Comparison of ENCODE assay signal across 10 mouse cellular contexts in genomic region chr5:34167857-34168256, GRCm38 (mm10). TPM values are rescaled to one million over a fixed set of nuclear protein-coding genes. Genes with fewer than 3 reads are reported as not detected.
DNase-seq lines count a peak whose midpoint lies in the region; ATAC-seq and TF ChIP-seq lines count a peak whose summit lies in the region.
"Had no signal": no experiment of that assay in that cellular context is flagged by ENCODE, and none has a peak within 500 bp of the region (broad histone marks: within the 10 kb centered on the region; RNA-seq: fewer than 3 reads in every experiment).

No protein-coding gene starts in this region.

- no peak for DNase-seq in forebrain, embryonic 11.5 days (ENCODE audit: low spot score)
- no peak for DNase-seq in forebrain, postnatal 0 days
- no peak for DNase-seq in lung, embryonic 14.5 days
- DNase-seq in lung, adult 2 months: no peak
- DNase-seq in testis, postnatal 14 days (ENCODE audit: low spot score): no peak
- no peak for DNase-seq in left cerebral cortex, adult 18-20 months (ENCODE audit: low spot score in 2 of 2)
- DNase-seq: cerebellum, adult 11-12 months had no signal

- H3K9ac ChIP-seq in forebrain, embryonic 11.5 days (ENCODE audit: low read length): no peak overlapping the region
- no peak overlapping the region for H3K9ac ChIP-seq in forebrain, postnatal 0 days
- H3K9ac ChIP-seq in lung, embryonic 14.5 days: peak overlapping the region; percentile 26; the same call in 1 of the 2 replicates
- H3K9ac ChIP-seq in forebrain, embryonic 12.5 days: no peak overlapping the region

- TF ChIP-seq CTCF in forebrain, postnatal 0 days (IDR thresholded peaks at IDR 0.05; ENCODE audit: low read depth): no peak
- no peak for TF ChIP-seq CTCF in lung, embryonic 14.5 days (IDR thresholded peaks at IDR 0.05; ENCODE audit: low read depth)
- TF ChIP-seq CTCF in lung, adult 2 months (IDR thresholded peaks at IDR 0.05; ENCODE audit: insufficient read depth, low read length): no peak

- H3K4me1 ChIP-seq in forebrain, embryonic 11.5 days (replicated peaks; ENCODE audit: control insufficient read depth, insufficient read depth, low read length): peaks cover 2% of the 10 kb centered on the region; the same call in 1 of the 2 replicates
- H3K4me1 ChIP-seq in forebrain, postnatal 0 days (ENCODE audit: insufficient read depth): no peaks in the 10 kb centered on the region
- peaks cover 12% of the 10 kb centered on the region; the same call in 1 of the 2 replicates for H3K4me1 ChIP-seq in lung, embryonic 14.5 days (ENCODE audit: insufficient read depth)
- H3K4me1 ChIP-seq in lung, adult 2 months (ENCODE audit: control insufficient read depth, insufficient read depth, low read length): no peaks in the 10 kb centered on the region
- peaks cover 25% of the 10 kb centered on the region for H3K4me1 ChIP-seq in forebrain, embryonic 12.5 days

- 0 out of 2 replicates have a peak overlapping the region, but pooled peaks have one; percentile 12 for H3K4me2 ChIP-seq in forebrain, embryonic 11.5 days (ENCODE audit: low read depth, low read length, severe bottlenecking)
- no peak overlapping the region for H3K4me2 ChIP-seq in forebrain, postnatal 0 days (ENCODE audit: low read depth)
- peak overlapping the region; percentile 53 for H3K4me2 ChIP-seq in lung, embryonic 14.5 days
- H3K4me2 ChIP-seq in forebrain, embryonic 12.5 days: peak overlapping the region; percentile 38
- peak overlapping the region; percentile 71 for H3K4me2 ChIP-seq in myocyte (ENCODE audit: low read depth)

- no peak for TF ChIP-seq POLR2A in lung, adult 2 months (IDR thresholded peaks at IDR 0.05; ENCODE audit: borderline replicate concordance, extremely low read depth, low read depth, low read length)
- TF ChIP-seq POLR2A in myocyte (IDR thresholded peaks at IDR 0.05; ENCODE audit: insufficient read length, low read depth): no peak

- no peaks in the 10 kb centered on the region for H3K27me3 ChIP-seq in forebrain, embryonic 11.5 days (ENCODE audit: control insufficient read depth, insufficient read depth, low read length)
- H3K27me3 ChIP-seq in forebrain, postnatal 0 days (ENCODE audit: insufficient read depth, low read length): no peaks in the 10 kb centered on the region
- H3K27me3 ChIP-seq in lung, embryonic 14.5 days (ENCODE audit: insufficient read depth, low read length): no peaks in the 10 kb centered on the region
- no peaks in the 10 kb centered on the region for H3K27me3 ChIP-seq in forebrain, embryonic 12.5 days
- no peaks in the 10 kb centered on the region for H3K27me3 ChIP-seq in myocyte (ENCODE audit: control insufficient read depth, insufficient read depth, insufficient read length)

- no peaks in the 10 kb centered on the region; the same call in 1 of the 2 replicates for H3K36me3 ChIP-seq in forebrain, embryonic 11.5 days (ENCODE audit: control insufficient read depth, insufficient read depth, low read length)
- H3K36me3 ChIP-seq in forebrain, postnatal 0 days (ENCODE audit: insufficient read depth): 0 out of 2 replicates have a peak, but pooled peaks cover under 1% of the 10 kb centered on the region
- H3K36me3 ChIP-seq in lung, embryonic 14.5 days (ENCODE audit: insufficient read depth): peaks cover 15% of the 10 kb centered on the region
- H3K36me3 ChIP-seq in forebrain, embryonic 12.5 days (replicated peaks): 0 out of 2 replicates have a peak, but pooled peaks cover 10% of the 10 kb centered on the region
- H3K36me3 ChIP-seq in myocyte (ENCODE audit: control insufficient read depth, insufficient read depth): peaks cover 4% of the 10 kb centered on the region

- peaks cover 38% of the 10 kb centered on the region for H3K79me2 ChIP-seq in myocyte (ENCODE audit: control insufficient read depth, insufficient read depth)

- H3ac ChIP-seq in myocyte (ENCODE audit: control insufficient read depth, insufficient read length): no peak overlapping the region

- WGBS in forebrain, embryonic 11.5 days: 86% methylated on average over 4 of the region's 4 CpGs
- WGBS in forebrain, postnatal 0 days: 86% methylated on average over 4 of the region's 4 CpGs
- 83% methylated on average over 4 of the region's 4 CpGs for WGBS in lung, embryonic 14.5 days
- WGBS in lung, adult 2 months: 77% methylated on average over 4 of the region's 4 CpGs
- 85% methylated on average over 4 of the region's 4 CpGs for WGBS in forebrain, embryonic 12.5 days

- no peaks in the 10 kb centered on the region for H3K9me3 ChIP-seq in forebrain, embryonic 11.5 days (ENCODE audit: control insufficient read depth, low read length)
- H3K9me3 ChIP-seq in forebrain, postnatal 0 days (ENCODE audit: low read length): no peaks in the 10 kb centered on the region
- H3K9me3 ChIP-seq in lung, embryonic 14.5 days (ENCODE audit: low read depth, low read length): no peaks in the 10 kb centered on the region
- no peaks in the 10 kb centered on the region for H3K9me3 ChIP-seq in forebrain, embryonic 12.5 days

- ATAC-seq in forebrain, embryonic 11.5 days (replicated peaks; ENCODE audit: low FRiP score): no peak
- ATAC-seq in forebrain, postnatal 0 days: no peak
- ATAC-seq in lung, embryonic 14.5 days (ENCODE audit: insufficient read depth): no peak
- no peak for ATAC-seq in forebrain, embryonic 12.5 days (ENCODE audit: low FRiP score)
- ATAC-seq: activated CD4-positive, CD25-positive, alpha-beta regulatory T cell, adult 4 months had no signal

- no peak overlapping the region for H3K27ac ChIP-seq in forebrain, embryonic 11.5 days (ENCODE audit: low read depth, low read length)
- no peak overlapping the region for H3K27ac ChIP-seq in forebrain, postnatal 0 days (ENCODE audit: low read depth, low read length)
- H3K27ac ChIP-seq in lung, embryonic 14.5 days (ENCODE audit: low read depth): no peak overlapping the region
- no peak overlapping the region for H3K27ac ChIP-seq in forebrain, embryonic 12.5 days

- H3K4me3 ChIP-seq in forebrain, embryonic 11.5 days (ENCODE audit: low read depth, low read length): no peak overlapping the region
- no peak overlapping the region for H3K4me3 ChIP-seq in forebrain, postnatal 0 days (ENCODE audit: low read depth, low read length)
- peak overlapping the region; percentile 81 for H3K4me3 ChIP-seq in lung, embryonic 14.5 days (ENCODE audit: low read depth, low read length)
- no peak overlapping the region for H3K4me3 ChIP-seq in lung, adult 2 months (replicated peaks; ENCODE audit: extremely low read depth, low read depth, low read length)
- no peak overlapping the region for H3K4me3 ChIP-seq in forebrain, embryonic 12.5 days (replicated peaks)
- H3K4me3 ChIP-seq in myocyte: peak overlapping the region; percentile 37

TF ChIP-seq in myocyte, 11 proteins besides CTCF, POLR2A, EP300 and RAD21:
- TF ChIP-seq SRF (IDR thresholded peaks at IDR 0.05; ENCODE audit: control insufficient read depth, insufficient read length, low read depth) (no peak), MYOD1 (IDR thresholded peaks at IDR 0.05; ENCODE audit: control insufficient read depth in 1 of 3, insufficient read length in 2 of 3, low read depth in 2 of 3) (no peak), E2F4 (IDR thresholded peaks at IDR 0.05; ENCODE audit: insufficient read depth) (no peak), MAX (IDR thresholded peaks at IDR 0.05; ENCODE audit: low read depth) (no peak), TCF3 (IDR thresholded peaks at IDR 0.05; ENCODE audit: insufficient read length, low read depth) (no peak)

RNA-seq across cellular contexts. Expression of gene Poln, which starts 1.4 kb away (rescaled TPM):
- 1.1 and 1.7 TPM in 2 replicates for polyA plus RNA-seq in forebrain, embryonic 11.5 days (2014; fragmentation: Nextera tagmentation; extraction: Ambion mirVana)
- 0.05 and 0.15 TPM in 2 replicates for total RNA-seq in forebrain, postnatal 0 days (2014; rRNA removed)
- polyA plus RNA-seq in forebrain, postnatal 0 days (2015; fragmentation: Nextera tagmentation; extraction: Ambion mirVana): 0.13 and 0.48 TPM in 2 replicates
- 1.2 and 1.4 TPM in 2 replicates for polyA plus RNA-seq in lung, embryonic 14.5 days (2014; fragmentation: Nextera tagmentation; extraction: Ambion mirVana)
- polyA plus RNA-seq in lung, adult 2 months (2012; rRNA removed): 0.77 and 1.4 TPM in 2 replicates
- polyA plus RNA-seq in forebrain, embryonic 12.5 days (2016; fragmentation: Nextera tagmentation; extraction: Ambion mirVana): 0.62 and 0.80 TPM in 2 replicates
- polyA plus RNA-seq in myocyte (2012; fragmentation: generic; extraction: Trizol): 0.04 TPM
- 1 to 10 TPM; 1.6 TPM for total RNA-seq in left cerebral cortex, adult 18-20 months (2021)

RNA-seq across cellular contexts. Expression of gene Haus3, which starts 1.5 kb away (rescaled TPM):
- 42.4 and 50.8 TPM in 2 replicates for polyA plus RNA-seq in forebrain, embryonic 11.5 days (2014; fragmentation: Nextera tagmentation; extraction: Ambion mirVana)
- total RNA-seq in forebrain, postnatal 0 days (2014; rRNA removed): 6.0 and 11.4 TPM in 2 replicates
- 7.9 and 9.1 TPM in 2 replicates for polyA plus RNA-seq in forebrain, postnatal 0 days (2015; fragmentation: Nextera tagmentation; extraction: Ambion mirVana)
- polyA plus RNA-seq in lung, embryonic 14.5 days (2014; fragmentation: Nextera tagmentation; extraction: Ambion mirVana): 44.0 and 46.8 TPM in 2 replicates
- 0.46 and 0.49 TPM in 2 replicates for polyA plus RNA-seq in lung, adult 2 months (2012; rRNA removed)
- 43.1 and 45.3 TPM in 2 replicates for polyA plus RNA-seq in forebrain, embryonic 12.5 days (2016; fragmentation: Nextera tagmentation; extraction: Ambion mirVana)
- polyA plus RNA-seq in myocyte (2012; fragmentation: generic; extraction: Trizol): 3.0 TPM
- 1 to 10 TPM; 7.8 to 8.6 TPM for total RNA-seq in left cerebral cortex, adult 18-20 months (2021)

RNA-seq across cellular contexts. Expression of gene Mxd4, which starts 19.7 kb away (rescaled TPM):
- 17.6 and 20.1 TPM in 2 replicates for polyA plus RNA-seq in forebrain, embryonic 11.5 days (2014; fragmentation: Nextera tagmentation; extraction: Ambion mirVana)
- 75.9 and 88.9 TPM in 2 replicates for total RNA-seq in forebrain, postnatal 0 days (2014; rRNA removed)
- 18.1 and 23.7 TPM in 2 replicates for polyA plus RNA-seq in forebrain, postnatal 0 days (2015; fragmentation: Nextera tagmentation; extraction: Ambion mirVana)
- polyA plus RNA-seq in lung, embryonic 14.5 days (2014; fragmentation: Nextera tagmentation; extraction: Ambion mirVana): 47.6 and 50.8 TPM in 2 replicates
- polyA plus RNA-seq in lung, adult 2 months (2012; rRNA removed): 318 and 340 TPM in 2 replicates
- polyA plus RNA-seq in forebrain, embryonic 12.5 days (2016; fragmentation: Nextera tagmentation; extraction: Ambion mirVana): 25.0 and 25.8 TPM in 2 replicates
- polyA plus RNA-seq in myocyte (2012; fragmentation: generic; extraction: Trizol): 26.4 TPM
- total RNA-seq in left cerebral cortex, adult 18-20 months (2021): 10 to 100 TPM; 74.0 to 80.4 TPM

Comparison
In these comparisons a context has a peak if more than half of its experiments do, and no peak if none do; other contexts are left out.
1. H3K4me3 ChIP-seq: peak in lung, embryonic 14.5 days (single experiment) and myocyte (single experiment); none in forebrain, embryonic 11.5 days (single experiment), forebrain, postnatal 0 days (single experiment), lung, adult 2 months (single experiment) and forebrain, embryonic 12.5 days (single experiment).